Mouse (Mus musculus) neural tube, embryonic 13.5 days (tissue): ENCODE data around the gene Adam12. TPM values are rescaled to one million over a fixed set of nuclear protein-coding genes. Genes with fewer than 3 reads are reported as not detected.

ENCODE experiments used
- ATAC-seq: fragments of 200-750 bp; cut with Nextera tagmentation; 2 replicates; pipeline ENCODE4 v1.8.0; 2017; ENCODE audit warnings: low read depth, mild to moderate bottlenecking, moderate TSS enrichment, moderate library complexity
- H3K27ac ChIP-seq: fragments of 300-500 bp; sonication (generic); replicated peaks from 2 replicates; pipeline ENCODE4 v1.5.1; 2015; ENCODE audit warnings: moderate library complexity, mild to moderate bottlenecking, inconsistent platforms
- H3K27me3 ChIP-seq: fragments of 300-500 bp; sonication (generic); 2 replicates; pipeline ENCODE4 v1.6.1; 2015; ENCODE audit warnings: mild to moderate bottlenecking, inconsistent platforms
- H3K36me3 ChIP-seq: fragments of 300-500 bp; sonication (generic); 2 replicates; pipeline ENCODE4 v1.6.1; 2015; ENCODE audit warnings: mild to moderate bottlenecking, inconsistent platforms
- H3K4me1 ChIP-seq: fragments of 300-500 bp; sonication (generic); replicated peaks from 2 replicates; pipeline ENCODE4 v1.6.1; 2015; ENCODE audit warnings: inconsistent platforms
- H3K4me2 ChIP-seq: fragments of 300-500 bp; sonication (generic); 2 replicates; pipeline ENCODE4 v1.6.1; 2015; ENCODE audit warnings: inconsistent platforms, mild to moderate bottlenecking, moderate library complexity
- H3K4me3 ChIP-seq: fragments of 300-500 bp; sonication (generic); 2 replicates; pipeline ENCODE4 v1.5.1; 2015; ENCODE audit warnings: mild to moderate bottlenecking, inconsistent platforms
- H3K9ac ChIP-seq: fragments of 300-500 bp; sonication (generic); 2 replicates; pipeline ENCODE4 v1.6.1; 2015; ENCODE audit warnings: moderate library complexity, mild to moderate bottlenecking, inconsistent platforms
- H3K9me3 ChIP-seq: fragments of 300-500 bp; sonication (generic); 2 replicates; pipeline ENCODE4 v1.6.1; 2016; ENCODE audit warnings: inconsistent platforms
- WGBS: fragments of 180-500 bp; shearing (Covaris S2); methylation state at CpG from one replicate; pipeline ENCODE4 v1.1.7; 2015; 5-methylcytosine and 5-hydroxymethylcytosine counted together
- polyA plus RNA-seq: library from polyadenylated mRNA; unstranded; fragments of >200 nt; fragmentation: Nextera tagmentation; extraction: Ambion mirVana; gene quantifications from 2 replicates; pipeline ENCODE4 v1.2.1, GENCODE M21; 2015

The Adam12 gene
- polyA plus RNA-seq, 1 experiment from 2014 or later: 2.4 TPM

DNA sequence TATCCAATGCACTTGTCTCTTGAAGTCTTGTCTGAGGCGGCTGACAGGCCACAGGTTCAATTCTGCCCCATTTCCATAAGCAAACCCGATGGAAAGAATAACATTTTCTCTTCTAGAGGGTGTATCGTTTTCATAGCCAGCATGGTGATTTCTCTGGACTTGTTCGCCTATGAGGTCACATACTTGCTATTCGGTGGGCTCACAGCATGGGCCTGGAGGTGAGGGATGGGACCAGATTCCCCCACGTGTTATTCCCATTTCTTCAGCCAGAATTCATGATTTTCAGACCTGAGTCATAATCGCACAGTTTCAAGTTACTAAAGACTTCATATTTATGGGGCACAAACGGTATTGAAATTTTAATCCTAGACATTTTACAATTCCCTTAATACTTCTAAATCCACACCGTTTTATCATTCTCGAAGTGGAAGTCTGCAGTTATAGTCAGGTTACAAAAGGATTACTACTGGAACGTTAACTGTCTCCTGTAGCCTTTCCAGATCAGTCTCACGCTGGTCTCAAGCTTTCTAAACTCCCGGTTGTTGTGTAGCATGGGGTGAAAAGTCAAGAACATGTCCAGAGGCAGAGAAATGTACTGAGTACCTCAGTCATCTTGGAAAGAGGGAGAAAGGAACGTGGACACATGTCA lies 58.4 kb downstream of the Adam12 start:
- Histone ChIP-seq H3K36me3 (no peaks in the 10 kb centered on the region), H3K27me3 (no peaks in the 10 kb centered on the region), H3K9ac (no peak overlapping the region), H3K9me3 (no peaks in the 10 kb centered on the region), H3K4me3 (no peak overlapping the region), H3K4me1 (no peaks in the 10 kb centered on the region), H3K4me2 (no peak overlapping the region), H3K27ac (no peak overlapping the region)
- no peak for ATAC-seq
- 84% methylated on average over 14 of the region's 14 CpGs for WGBS

DNA sequence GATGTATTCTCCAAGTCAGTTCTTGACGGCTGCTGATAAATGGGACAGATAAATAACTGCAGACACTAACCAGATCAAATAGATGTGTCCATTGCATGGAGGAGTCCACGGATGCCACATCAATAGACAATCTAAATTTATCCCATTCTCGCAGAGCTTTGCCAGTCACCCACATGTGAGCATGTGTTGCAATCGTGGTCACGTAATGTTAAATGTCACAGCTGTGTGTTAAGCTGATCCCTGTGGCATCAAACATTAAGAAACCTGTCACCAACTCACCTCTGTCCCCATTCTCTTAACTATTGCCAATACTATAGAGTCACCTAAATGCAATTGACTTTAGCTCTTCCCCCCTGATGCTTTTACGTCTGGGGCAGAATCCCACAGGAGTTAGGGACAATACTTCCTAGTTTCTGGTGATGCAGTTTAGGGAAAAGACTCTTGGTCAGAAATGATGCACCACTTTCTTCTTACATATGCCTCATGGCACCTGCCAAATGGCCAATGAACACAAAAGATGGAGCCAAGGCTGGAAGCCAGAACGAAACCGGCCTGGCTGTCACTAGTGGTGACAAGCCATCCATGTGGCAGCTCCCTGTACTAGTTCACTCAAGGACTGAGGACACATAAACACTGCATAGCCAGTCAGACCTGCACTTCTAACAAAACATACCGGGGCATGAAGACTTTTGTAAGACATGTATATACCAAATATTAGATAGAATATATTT lies 61.6 kb downstream of the Adam12 start:
- no peaks in the 10 kb centered on the region for H3K27me3 ChIP-seq
- H3K36me3 ChIP-seq: no peaks in the 10 kb centered on the region
- 88% methylated on average over 9 of the region's 9 CpGs for WGBS
- no peak overlapping the region for H3K9ac ChIP-seq
- no peaks in the 10 kb centered on the region for H3K4me1 ChIP-seq
- H3K27ac ChIP-seq: no peak overlapping the region
- H3K4me3 ChIP-seq: no peak overlapping the region
- H3K9me3 ChIP-seq: no peaks in the 10 kb centered on the region
- H3K4me2 ChIP-seq: no peak overlapping the region
- ATAC-seq: no peak

DNA sequence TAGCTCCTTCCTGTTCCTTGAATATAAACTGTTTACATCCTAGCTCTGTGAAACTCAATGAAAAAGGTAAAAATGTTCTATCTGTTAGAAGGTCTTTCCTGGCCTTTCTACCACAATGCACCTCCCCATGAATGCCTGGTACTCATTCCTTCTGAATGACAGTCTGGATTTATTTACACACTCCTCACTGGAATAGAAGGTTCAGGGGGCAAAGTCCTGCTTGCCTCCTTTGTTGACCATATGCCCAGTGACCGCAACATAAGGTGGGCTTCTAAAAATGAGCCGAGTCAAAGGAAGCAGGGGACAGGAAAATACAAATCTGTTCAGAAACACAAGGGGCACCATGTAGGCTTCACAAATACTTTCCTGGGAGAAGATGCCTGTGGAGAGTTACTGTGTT lies 62.2 kb downstream of the Adam12 start:
- H3K27ac ChIP-seq: no peak overlapping the region
- no peak for ATAC-seq
- H3K36me3 ChIP-seq: no peaks in the 10 kb centered on the region
- H3K4me3 ChIP-seq: no peak overlapping the region
- no peak overlapping the region for H3K9ac ChIP-seq
- WGBS: 74% methylated on average over 2 of the region's 2 CpGs
- no peak overlapping the region for H3K4me2 ChIP-seq
- no peaks in the 10 kb centered on the region for H3K27me3 ChIP-seq
- no peaks in the 10 kb centered on the region for H3K4me1 ChIP-seq
- no peaks in the 10 kb centered on the region for H3K9me3 ChIP-seq

DNA sequence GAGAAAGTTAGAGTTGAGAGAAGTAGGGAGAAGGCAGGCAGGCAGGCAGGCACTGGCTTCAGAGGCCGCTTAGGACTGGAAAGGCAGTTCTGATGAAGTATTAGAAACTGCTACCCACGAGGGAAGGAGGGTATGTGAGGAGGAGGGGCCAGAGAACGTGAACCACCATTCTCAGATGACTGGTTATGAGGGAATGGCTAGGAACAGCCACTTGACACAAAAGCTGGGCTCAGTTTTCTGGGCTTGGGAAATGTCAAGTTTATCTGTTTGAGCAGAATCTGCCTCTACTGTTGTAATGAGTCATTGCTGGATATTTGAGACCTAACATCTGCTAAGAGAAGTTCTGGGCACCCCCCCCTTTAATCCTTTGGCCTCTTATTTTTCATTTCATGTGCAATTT lies 64.4 kb downstream of the Adam12 start:
- H3K27ac ChIP-seq: no peak overlapping the region
- 0 out of 2 replicates have a peak, but pooled peaks cover 2% of the 10 kb centered on the region for H3K4me1 ChIP-seq
- H3K4me3 ChIP-seq: no peak overlapping the region
- H3K36me3 ChIP-seq: no peaks in the 10 kb centered on the region
- no peak overlapping the region for H3K4me2 ChIP-seq
- H3K9ac ChIP-seq: no peak overlapping the region
- H3K9me3 ChIP-seq: no peaks in the 10 kb centered on the region
- no peaks in the 10 kb centered on the region for H3K27me3 ChIP-seq
- 47% methylated on average over 3 of the region's 3 CpGs for WGBS
- ATAC-seq: no peak

DNA sequence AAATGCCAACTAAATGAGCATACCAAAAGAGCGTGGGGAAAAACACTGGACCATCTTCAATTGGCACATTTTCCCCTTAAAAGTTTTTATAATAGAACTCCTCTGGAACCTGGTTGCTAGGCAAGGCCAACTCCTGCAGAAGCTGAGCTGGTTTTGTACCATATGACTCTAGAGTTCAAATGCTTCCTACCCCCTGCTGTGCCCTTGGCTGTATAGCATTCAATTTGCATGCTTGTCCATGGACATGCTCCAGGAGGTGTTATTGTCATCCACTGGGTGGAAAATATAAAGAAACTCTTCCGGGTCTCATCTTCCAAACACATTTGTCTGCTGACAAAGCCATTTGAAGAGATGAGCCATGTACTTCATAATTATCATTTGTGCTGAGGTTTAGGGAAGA lies 68.2 kb downstream of the Adam12 start:
- Histone ChIP-seq H3K4me1 (0 out of 2 replicates have a peak, but pooled peaks cover 2% of the 10 kb centered on the region), H3K9ac (no peak overlapping the region), H3K4me2 (no peak overlapping the region), H3K9me3 (no peaks in the 10 kb centered on the region), H3K27ac (no peak overlapping the region), H3K4me3 (no peak overlapping the region), H3K27me3 (no peaks in the 10 kb centered on the region), H3K36me3 (no peaks in the 10 kb centered on the region)
- ATAC-seq: no peak
- 50% methylated on average over 2 of the region's 2 CpGs for WGBS

DNA sequence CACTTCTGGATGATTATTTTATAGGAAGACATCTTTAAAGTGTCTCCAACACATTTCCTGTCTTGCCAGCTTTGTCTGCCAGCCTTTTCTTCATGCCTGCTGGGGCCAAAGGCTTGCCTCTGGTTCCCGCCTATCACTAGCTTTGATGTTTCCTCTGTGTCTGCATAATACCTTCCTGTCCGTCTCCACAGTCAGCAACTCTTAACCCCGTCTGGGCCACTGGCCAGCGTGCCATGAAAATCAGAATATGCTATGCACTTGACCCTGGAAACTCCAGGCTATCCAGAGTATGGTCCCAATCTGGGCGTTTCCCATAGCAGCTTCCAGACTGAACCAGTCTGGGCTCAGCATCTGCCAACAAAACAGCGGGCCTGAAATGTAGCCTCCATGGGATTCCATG lies 69.1 kb downstream of the Adam12 start:
- no peak overlapping the region for H3K4me2 ChIP-seq
- no peak overlapping the region for H3K27ac ChIP-seq
- H3K4me1 ChIP-seq: 0 out of 2 replicates have a peak, but pooled peaks cover 2% of the 10 kb centered on the region
- no peaks in the 10 kb centered on the region for H3K9me3 ChIP-seq
- H3K4me3 ChIP-seq: no peak overlapping the region
- H3K27me3 ChIP-seq: no peaks in the 10 kb centered on the region
- H3K9ac ChIP-seq: no peak overlapping the region
- 61% methylated on average over 6 of the region's 6 CpGs for WGBS
- ATAC-seq: no peak
- H3K36me3 ChIP-seq: no peaks in the 10 kb centered on the region

DNA sequence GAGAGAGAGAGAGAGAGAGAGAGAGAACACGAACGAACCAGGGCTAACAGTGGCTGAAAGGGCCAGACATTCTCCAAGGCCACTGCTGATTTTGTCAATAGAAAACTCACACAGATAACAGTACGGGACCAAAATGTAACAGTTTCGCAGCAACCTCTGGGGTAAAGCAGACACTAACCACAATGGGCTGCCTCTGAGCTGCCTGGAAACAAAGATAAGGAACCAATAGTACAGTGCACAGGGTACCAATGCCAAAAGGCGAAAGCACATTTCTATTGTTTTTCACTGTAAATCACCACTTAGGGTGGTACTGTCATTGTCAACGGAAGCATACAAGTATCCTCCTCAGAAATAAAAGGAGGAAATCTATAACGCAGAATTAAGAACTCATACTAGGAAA lies 72.3 kb downstream of the Adam12 start:
- Histone ChIP-seq H3K4me3 (no peak overlapping the region), H3K4me1 (0 out of 2 replicates have a peak, but pooled peaks cover 2% of the 10 kb centered on the region), H3K9me3 (no peaks in the 10 kb centered on the region), H3K27ac (no peak overlapping the region), H3K9ac (no peak overlapping the region), H3K36me3 (no peaks in the 10 kb centered on the region), H3K4me2 (no peak overlapping the region), H3K27me3 (no peaks in the 10 kb centered on the region)
- ATAC-seq: no peak
- 85% methylated on average over 7 of the region's 7 CpGs for WGBS

DNA sequence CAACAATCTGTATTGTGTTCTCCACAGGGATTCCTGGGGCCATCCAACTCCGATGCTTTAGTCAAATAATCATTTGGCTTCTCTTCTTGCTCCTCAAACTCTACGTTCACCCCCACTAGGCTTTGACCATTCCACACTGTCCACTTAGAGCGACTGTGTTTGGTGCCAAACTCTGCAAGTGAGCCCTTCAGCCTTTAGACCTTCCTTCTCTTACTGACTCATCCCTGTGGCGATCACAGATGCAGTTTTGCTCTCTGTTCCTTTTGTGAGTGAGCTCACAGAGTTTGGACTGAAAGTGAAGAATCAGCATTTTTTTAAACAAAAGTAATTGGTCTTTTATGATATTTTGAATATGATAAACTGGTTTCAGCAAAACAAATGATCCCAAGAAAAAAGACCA lies 80.6 kb downstream of the Adam12 start:
- WGBS: 83% methylated on average over 4 of the region's 4 CpGs
- H3K27me3 ChIP-seq: no peaks in the 10 kb centered on the region
- no peak overlapping the region for H3K9ac ChIP-seq

DNA sequence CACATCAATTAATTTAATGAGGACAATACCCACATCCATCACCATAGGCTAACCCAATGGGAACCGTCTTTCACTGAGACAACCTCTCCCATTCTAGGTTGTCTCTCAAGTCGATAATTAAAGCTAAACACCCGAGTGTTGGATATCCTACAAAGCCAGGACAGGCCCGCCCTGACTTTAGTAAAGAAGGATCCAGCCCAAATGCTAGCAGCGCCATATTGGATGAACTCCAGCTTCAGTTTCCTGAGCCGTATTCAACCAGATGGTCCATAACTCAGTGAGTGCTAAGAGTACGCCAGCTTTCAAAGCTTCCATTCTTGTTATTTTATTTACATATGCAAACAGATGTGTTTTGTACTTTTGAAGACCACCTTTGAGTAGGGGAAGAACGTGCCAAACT lies 81.6 kb downstream of the Adam12 start:
- WGBS: 79% methylated on average over 8 of the region's 8 CpGs
- H3K4me3 ChIP-seq: no peak overlapping the region

More for the DNA sequence above, 80.6 kb downstream of the Adam12 start:
- ATAC-seq: no peak
- Histone ChIP-seq H3K4me1 (no peaks in the 10 kb centered on the region; the same call in 1 of the 2 replicates), H3K9me3 (no peaks in the 10 kb centered on the region), H3K4me3 (no peak overlapping the region), H3K27ac (no peak overlapping the region), H3K4me2 (no peak overlapping the region), H3K36me3 (no peaks in the 10 kb centered on the region)

DNA sequence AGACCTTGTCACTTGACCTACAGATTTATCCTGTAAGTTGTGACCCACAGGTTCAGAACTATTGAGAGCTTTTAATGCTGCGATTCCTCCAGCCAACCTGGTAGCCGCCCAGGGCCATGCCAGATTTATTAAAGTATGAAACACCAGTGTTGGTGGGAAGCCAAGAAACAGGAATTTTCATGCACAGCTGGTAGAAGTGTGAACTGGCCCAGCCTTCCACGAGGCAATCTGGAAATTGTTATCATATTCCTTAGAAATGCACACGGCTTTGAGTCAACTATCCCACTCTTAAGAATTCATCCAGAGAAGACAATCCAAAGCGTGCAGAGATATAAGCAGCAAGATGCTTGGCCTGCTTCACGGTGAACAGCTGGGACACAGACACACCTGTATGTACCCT lies 82.6 kb downstream of the Adam12 start:
- H3K4me3 ChIP-seq: no peak overlapping the region
- no peaks in the 10 kb centered on the region for H3K36me3 ChIP-seq
- no peaks in the 10 kb centered on the region for H3K9me3 ChIP-seq
- H3K27me3 ChIP-seq: peaks cover 4% of the 10 kb centered on the region; the same call in 1 of the 2 replicates
- no peak overlapping the region for H3K27ac ChIP-seq
- no peak for ATAC-seq
- no peaks in the 10 kb centered on the region; the same call in 1 of the 2 replicates for H3K4me1 ChIP-seq
- WGBS: 83% methylated on average over 6 of the region's 6 CpGs
- H3K9ac ChIP-seq: no peak overlapping the region
- H3K4me2 ChIP-seq: no peak overlapping the region

More for the DNA sequence above, 81.6 kb downstream of the Adam12 start:
- Histone ChIP-seq H3K9ac (no peak overlapping the region), H3K36me3 (no peaks in the 10 kb centered on the region), H3K9me3 (no peaks in the 10 kb centered on the region), H3K4me2 (no peak overlapping the region), H3K4me1 (no peaks in the 10 kb centered on the region; the same call in 1 of the 2 replicates), H3K27me3 (no peaks in the 10 kb centered on the region; the same call in 1 of the 2 replicates), H3K27ac (no peak overlapping the region)
- no peak for ATAC-seq

DNA sequence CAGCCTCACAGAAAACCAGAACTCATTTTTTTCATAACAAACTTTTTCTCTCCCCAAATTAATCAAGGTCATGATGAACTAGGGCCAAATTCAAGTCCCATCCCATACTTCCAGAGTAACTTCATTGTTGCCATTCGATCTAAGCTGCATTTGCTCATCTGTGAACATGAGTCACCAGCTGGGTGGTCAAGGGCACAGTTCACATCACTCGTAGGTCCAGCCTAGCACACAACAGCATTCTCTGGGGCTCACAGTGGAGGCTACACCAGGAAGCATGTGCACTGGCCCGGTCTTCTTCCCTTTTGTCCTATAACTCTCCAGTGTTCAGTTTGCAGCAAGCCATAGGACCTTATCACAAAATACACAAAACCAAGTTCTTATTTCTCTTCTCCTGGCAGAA lies 84.4 kb downstream of the Adam12 start:
- Histone ChIP-seq H3K4me1 (no peaks in the 10 kb centered on the region; the same call in 1 of the 2 replicates), H3K4me3 (no peak overlapping the region), H3K9me3 (no peaks in the 10 kb centered on the region), H3K9ac (no peak overlapping the region), H3K27ac (no peak overlapping the region), H3K27me3 (peaks cover 14% of the 10 kb centered on the region), H3K36me3 (no peaks in the 10 kb centered on the region), H3K4me2 (no peak overlapping the region)
- no peak for ATAC-seq
- WGBS: 91% methylated on average over 3 of the region's 3 CpGs

DNA sequence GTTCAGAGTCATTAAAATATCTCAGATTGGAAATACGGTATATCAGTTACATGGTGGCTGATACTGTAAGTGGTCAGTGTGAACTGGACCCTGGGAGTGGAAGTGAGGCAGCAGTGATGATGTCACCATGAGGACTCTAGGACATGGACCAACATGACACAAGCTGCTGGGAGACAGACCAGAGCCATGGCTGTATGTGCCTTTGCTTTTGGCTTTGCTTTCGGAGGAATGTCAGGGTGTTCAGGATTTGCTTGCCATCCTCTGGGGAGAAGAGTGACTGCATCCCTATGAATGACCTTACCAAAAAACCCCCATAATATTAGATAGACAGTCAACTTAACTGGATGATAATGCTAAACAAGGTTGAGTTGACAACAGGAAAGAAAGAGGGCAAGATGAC lies 85.1 kb downstream of the Adam12 start:
- no peak overlapping the region for H3K9ac ChIP-seq
- H3K4me1 ChIP-seq: no peaks in the 10 kb centered on the region; the same call in 1 of the 2 replicates
- no peak for ATAC-seq
- no peak overlapping the region for H3K27ac ChIP-seq
- WGBS: 96% methylated on average over 2 of the region's 2 CpGs
- no peak overlapping the region for H3K4me3 ChIP-seq
- H3K9me3 ChIP-seq: no peaks in the 10 kb centered on the region
- peaks cover 14% of the 10 kb centered on the region for H3K27me3 ChIP-seq
- no peak overlapping the region for H3K4me2 ChIP-seq
- H3K36me3 ChIP-seq: no peaks in the 10 kb centered on the region
